Mouse (Mus musculus): Measurements from ENCODE around the gene Sel1l3. TPM values are rescaled to one million over a fixed set of nuclear protein-coding genes. Genes with fewer than 3 reads are reported as not detected.

Gene Sel1l3
- total and polyA plus RNA-seq, 3 experiments: 0.01 TPM; not detected in 2

DNA sequence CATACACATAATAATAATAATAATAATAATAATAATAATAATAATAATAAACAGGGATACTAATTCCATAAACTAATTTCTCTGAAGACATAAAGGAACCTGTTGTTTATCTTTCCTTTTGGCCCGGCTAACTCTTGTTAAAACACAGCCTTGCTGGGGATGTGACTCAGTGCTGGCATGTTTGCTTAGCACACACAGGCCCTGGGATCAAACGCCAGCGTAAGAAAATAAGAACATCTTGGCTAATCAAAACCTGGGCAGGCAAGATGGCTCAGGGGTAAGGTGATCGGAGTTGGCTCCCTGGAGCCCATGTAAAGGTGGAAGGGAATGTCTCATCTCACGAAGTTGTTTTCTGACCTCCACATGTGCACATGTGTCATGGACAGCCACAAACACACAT, 48.1 kb downstream of the Sel1l3 start:
- H3K79me2 ChIP-seq (ENCODE audit: control insufficient read depth, insufficient read depth, low read length, poor library complexity): no peaks in the 10 kb centered on the region
- no peak for DNase-seq (ENCODE audit: low read depth, low spot score)
- H3K27ac ChIP-seq (ENCODE audit: control insufficient read depth, low read depth, low read length): no peak overlapping the region
- TF ChIP-seq EP300 (IDR thresholded peaks at IDR 0.05; ENCODE audit: low read depth in 1 of 2, low read length in 2 of 2) (no peak), UBTF (IDR thresholded peaks at IDR 0.05; ENCODE audit: borderline replicate concordance, insufficient read depth, low read depth, low read length) (no peak)
- H3K4me1 ChIP-seq (ENCODE audit: control insufficient read depth in 1 of 2, insufficient read depth in 2 of 2, low read length in 2 of 2): no peaks in the 10 kb centered on the region
- H3K36me3 ChIP-seq (ENCODE audit: control insufficient read depth in 1 of 2, insufficient read depth in 2 of 2, low read length in 2 of 2): no peaks in the 10 kb centered on the region
- no peaks in the 10 kb centered on the region for H3K27me3 ChIP-seq (ENCODE audit: control insufficient read depth in 1 of 2, insufficient read depth in 2 of 2, low read length in 2 of 2)
- H3K9ac ChIP-seq (ENCODE audit: control insufficient read depth, low read depth, low read length, poor library complexity, severe bottlenecking): no peak overlapping the region
- no peak overlapping the region for H3K4me3 ChIP-seq (ENCODE audit: control insufficient read depth in 1 of 2, insufficient read depth in 1 of 2, low read depth in 2 of 2, low read length in 2 of 2)
- no peaks in the 10 kb centered on the region for H3K9me3 ChIP-seq (replicated peaks; ENCODE audit: insufficient read depth, low read length)

DNA sequence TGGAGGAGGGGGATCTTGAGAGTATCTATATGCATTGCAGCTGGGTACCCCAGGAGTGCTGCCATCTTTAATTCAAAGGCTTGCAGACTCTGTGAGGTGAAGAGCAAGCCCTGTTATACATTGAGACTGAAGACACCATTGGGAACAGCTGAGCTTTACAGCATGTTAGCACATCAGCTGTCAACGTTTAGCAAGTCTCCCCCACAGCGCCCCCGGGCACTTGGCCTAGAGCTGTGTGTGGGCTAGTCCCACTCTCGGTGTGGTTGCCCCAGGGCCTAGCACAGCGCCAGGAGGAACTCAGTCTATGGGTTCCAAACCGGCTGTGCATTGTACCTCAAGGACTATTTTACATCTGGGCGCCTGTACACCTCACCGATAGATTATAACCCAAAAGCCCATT, 51.3 kb downstream of the Sel1l3 start:
- H3K4me1 ChIP-seq (ENCODE audit: control insufficient read depth in 1 of 2, insufficient read depth in 2 of 2, low read length in 2 of 2): no peaks in the 10 kb centered on the region
- H3K27ac ChIP-seq (ENCODE audit: control insufficient read depth, low read depth, low read length): no peak overlapping the region
- no peaks in the 10 kb centered on the region for H3K9me3 ChIP-seq (replicated peaks; ENCODE audit: insufficient read depth, low read length)
- H3K79me2 ChIP-seq (ENCODE audit: control insufficient read depth, insufficient read depth, low read length, poor library complexity): no peaks in the 10 kb centered on the region
- H3K4me3 ChIP-seq (ENCODE audit: control insufficient read depth in 1 of 2, insufficient read depth in 1 of 2, low read depth in 2 of 2, low read length in 2 of 2): no peak overlapping the region
- H3K9ac ChIP-seq (ENCODE audit: control insufficient read depth, low read depth, low read length, poor library complexity, severe bottlenecking): no peak overlapping the region
- TF ChIP-seq ZNF384 (IDR thresholded peaks at IDR 0.05; ENCODE audit: low read depth, low read length): no peak
- no peak for TF ChIP-seq SIN3A (IDR thresholded peaks at IDR 0.05; ENCODE audit: low read length)
- no peak for TF ChIP-seq GATA1 (IDR thresholded peaks at IDR 0.05; ENCODE audit: low read depth, low read length)
- no peak for TF ChIP-seq MXI1 (IDR thresholded peaks at IDR 0.05; ENCODE audit: low read depth, low read length)
- no peak for TF ChIP-seq SMC3 (IDR thresholded peaks at IDR 0.05; ENCODE audit: low read depth, low read length)
- no peak for TF ChIP-seq TAL1 (IDR thresholded peaks at IDR 0.05; ENCODE audit: low read length)
- TF ChIP-seq MYC (IDR thresholded peaks at IDR 0.05; ENCODE audit: low read depth, low read length): no peak
- TF ChIP-seq HCFC1 (IDR thresholded peaks at IDR 0.05; ENCODE audit: low read depth, low read length): no peak
- no peak for TF ChIP-seq TCF12 (IDR thresholded peaks at IDR 0.05; ENCODE audit: low read depth, low read length)
- no peak for TF ChIP-seq USF1 (IDR thresholded peaks at IDR 0.05; ENCODE audit: low read depth, low read length)
- no peak for TF ChIP-seq E2F4 (IDR thresholded peaks at IDR 0.05; ENCODE audit: borderline replicate concordance, low read depth, low read length)
- no peak for TF ChIP-seq MAZ (IDR thresholded peaks at IDR 0.05; ENCODE audit: low read depth, low read length)
- TF ChIP-seq USF2 (IDR thresholded peaks at IDR 0.05; ENCODE audit: borderline replicate concordance in 1 of 2, insufficient read depth in 1 of 2, low read depth in 1 of 2, low read length in 2 of 2): no peak
- no peak for TF ChIP-seq ETS1 (IDR thresholded peaks at IDR 0.05; ENCODE audit: low read depth, low read length)
- TF ChIP-seq CTCF (IDR thresholded peaks at IDR 0.05 in 2 of 3, conservative IDR thresholded peaks at IDR 0.05 in 1 of 3; ENCODE audit: control insufficient read depth in 1 of 3, insufficient read depth in 1 of 3, low read depth in 2 of 3, low read length in 3 of 3, poor library complexity in 1 of 3, severe bottlenecking in 1 of 3): no peak
- TF ChIP-seq BHLHE40 (IDR thresholded peaks at IDR 0.05; ENCODE audit: borderline replicate concordance, low read depth, low read length): no peak
- TF ChIP-seq UBTF (IDR thresholded peaks at IDR 0.05; ENCODE audit: borderline replicate concordance, insufficient read depth, low read depth, low read length): no peak
- no peak for TF ChIP-seq NRF1 (IDR thresholded peaks at IDR 0.05; ENCODE audit: insufficient read depth, low read depth, low read length, poor library complexity, severe bottlenecking)
- TF ChIP-seq POLR2AphosphoS5 (IDR thresholded peaks at IDR 0.05; ENCODE audit: borderline replicate concordance, low read depth, low read length): no peak
- TF ChIP-seq ELF1 (IDR thresholded peaks at IDR 0.05; ENCODE audit: low read depth, low read length): no peak
- no peaks in the 10 kb centered on the region for H3K36me3 ChIP-seq (ENCODE audit: control insufficient read depth in 1 of 2, insufficient read depth in 2 of 2, low read length in 2 of 2)
- no peaks in the 10 kb centered on the region for H3K27me3 ChIP-seq (ENCODE audit: control insufficient read depth in 1 of 2, insufficient read depth in 2 of 2, low read length in 2 of 2)
- DNase-seq (ENCODE audit: low read depth, low spot score): no peak

All from MEL (cell line).